Mouse (Mus musculus) forebrain, postnatal 0 days (tissue): ENCODE data around the gene Sertad2. TPM values are rescaled to one million over a fixed set of nuclear protein-coding genes. Genes with fewer than 3 reads are reported as not detected.
A peak's percentile ranks its signal among the peaks of the same experiment; 100 is the strongest.

Experiments used
- ATAC-seq: fragments of 200-750 bp; cut with Nextera tagmentation; 2 replicates; pipeline ENCODE4 v1.8.0; 2017; ENCODE audit warnings: mild to moderate bottlenecking, moderate library complexity
- DNase-seq: peaks from one replicate; pipeline ENCODE4 v3.0.0-alpha.2; 2015
- H3K27ac ChIP-seq: fragments of 300-500 bp; sonication (generic); 2 replicates; pipeline ENCODE4 v1.5.1; 2014; ENCODE audit warnings: low read depth, mild to moderate bottlenecking, antibody characterized with exemption, low read length, moderate library complexity, mixed read lengths
- H3K27me3 ChIP-seq: fragments of 300-500 bp; sonication (generic); 2 replicates; pipeline ENCODE4 v1.6.1; 2014; ENCODE audit warnings: mild to moderate bottlenecking, low read length, mixed read lengths; ENCODE audit not compliant: insufficient read depth
- H3K36me3 ChIP-seq: fragments of 300-500 bp; sonication (generic); 2 replicates; pipeline ENCODE4 v1.6.1; 2014; ENCODE audit warnings: mild to moderate bottlenecking, moderate library complexity; ENCODE audit not compliant: insufficient read depth
- H3K4me1 ChIP-seq: fragments of 300-500 bp; sonication (generic); 2 replicates; pipeline ENCODE4 v1.6.1; 2014; ENCODE audit warnings: antibody characterized with exemption; ENCODE audit not compliant: insufficient read depth
- H3K4me2 ChIP-seq: fragments of 300-500 bp; sonication (generic); 2 replicates; pipeline ENCODE4 v1.6.1; 2014; ENCODE audit warnings: low read depth, mild to moderate bottlenecking, moderate library complexity
- H3K4me3 ChIP-seq: fragments of 300-500 bp; sonication (generic); 2 replicates; pipeline ENCODE4 v1.5.1; 2014; ENCODE audit warnings: low read depth, low read length, mixed read lengths
- H3K9ac ChIP-seq: fragments of 300-500 bp; sonication (generic); 2 replicates; pipeline ENCODE4 v1.6.1; 2014; ENCODE audit warnings: mild to moderate bottlenecking
- H3K9me3 ChIP-seq: fragments of 300-500 bp; sonication (generic); 2 replicates; pipeline ENCODE4 v1.6.1; 2016; ENCODE audit warnings: low read length
- CTCF ChIP-seq: sonication (generic); IDR thresholded peaks from 2 replicates; pipeline ENCODE4 v1.5.1; 2016; ENCODE audit warnings: antibody characterized with exemption, control low read depth, low read depth
- WGBS: fragments of 180-500 bp; shearing (Covaris S2); extraction: QIAGEN DNeasy Blood & Tissue Kit; methylation state at CpG from one replicate; pipeline ENCODE4 v1.1.7; 2014; 5-methylcytosine and 5-hydroxymethylcytosine counted together
- polyA plus RNA-seq: library from polyadenylated mRNA; unstranded; fragments of >200 nt; fragmentation: Nextera tagmentation; extraction: Ambion mirVana; gene quantifications from 2 replicates; pipeline ENCODE4 v1.2.1, GENCODE M21; 2015
- total RNA-seq: library from RNA; depleted of rRNA; stranded (reverse); fragments of >200 nt; gene quantifications from 2 replicates; pipeline ENCODE4 v1.2.3, GENCODE M21; 2014; rRNA removed

Sertad2 gene
- total and polyA plus RNA-seq, 2 experiments from 2014 or later: 14.8 to 38.3 TPM

DNA sequence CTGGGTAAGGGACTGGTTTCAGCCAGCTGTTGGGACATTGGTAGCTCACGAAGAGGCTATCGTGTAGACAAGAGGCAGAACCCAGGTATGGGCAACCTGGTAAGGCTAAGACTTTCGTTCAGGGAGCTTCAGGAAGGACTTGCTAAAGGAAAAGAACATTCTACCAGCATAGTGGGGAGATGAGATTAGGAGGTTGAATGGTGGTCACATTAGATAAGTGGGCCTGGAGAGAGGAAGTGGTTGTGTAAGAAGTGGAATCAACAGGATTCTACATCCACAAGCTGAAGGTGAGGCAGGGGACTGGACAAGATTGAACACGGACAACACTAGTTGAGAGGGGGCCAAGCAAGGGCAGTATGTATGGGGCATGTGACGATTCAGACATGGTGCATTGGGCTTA, 138.6 kb downstream of the Sertad2 start:
- no peak for TF ChIP-seq CTCF
- H3K36me3 ChIP-seq: peaks cover 4% of the 10 kb centered on the region; the same call in 1 of the 2 replicates
- H3K4me3 ChIP-seq: no peak overlapping the region
- 95% methylated on average over 5 of the region's 5 CpGs for WGBS
- no peaks in the 10 kb centered on the region for H3K27me3 ChIP-seq
- no peaks in the 10 kb centered on the region for H3K9me3 ChIP-seq
- no peak overlapping the region for H3K9ac ChIP-seq
- no peak overlapping the region for H3K4me2 ChIP-seq
- H3K27ac ChIP-seq: no peak overlapping the region
- DNase-seq: no peak
- H3K4me1 ChIP-seq: no peaks in the 10 kb centered on the region
- no peak for ATAC-seq

DNA sequence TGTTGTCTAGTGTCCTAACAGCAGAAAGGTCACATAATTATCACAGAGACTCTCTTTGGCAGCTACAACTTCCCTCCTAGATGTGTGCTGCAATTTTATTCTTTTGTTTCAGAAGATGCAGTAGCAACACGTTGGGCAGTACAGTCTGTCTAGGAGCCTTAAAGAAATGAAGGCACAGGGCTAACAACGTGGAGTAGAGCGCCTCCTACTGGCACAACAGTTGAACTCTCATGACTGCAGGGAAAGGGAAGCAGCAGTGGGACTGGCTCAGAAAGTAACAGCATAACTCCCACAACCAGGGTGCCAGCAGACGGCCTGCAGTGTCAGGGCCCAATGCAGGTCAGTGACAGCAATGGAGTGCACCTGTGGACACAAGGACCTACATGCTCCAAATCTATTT, 147.9 kb downstream of the Sertad2 start:
- DNase-seq (peak; percentile 88), ATAC-seq (peak; percentile 93)
- Histone ChIP-seq H3K9me3 (no peaks in the 10 kb centered on the region), H3K27ac (no peak overlapping the region), H3K4me3 (no peak overlapping the region), H3K27me3 (no peaks in the 10 kb centered on the region), H3K4me2 (no peak overlapping the region), H3K36me3 (peaks cover 13% of the 10 kb centered on the region), H3K4me1 (no peaks in the 10 kb centered on the region), H3K9ac (no peak overlapping the region)
- peak; percentile 95 for TF ChIP-seq CTCF
- 1% methylated on average over 4 of the region's 4 CpGs for WGBS

Other genes starting within 250 kb of the Sertad2 start
- 123 and 164 TPM in 2 replicates for gene Slc1a4, start 210.5 kb upstream of the Sertad2 start, total RNA-seq
- 57.4 and 70.1 TPM in 2 replicates for gene Slc1a4, start 210.5 kb upstream of the Sertad2 start, polyA plus RNA-seq
- gene Aftph, start 198.3 kb downstream of the Sertad2 start, total RNA-seq: 52.9 and 73.9 TPM in 2 replicates
- 17.3 and 24.2 TPM in 2 replicates for gene Aftph, start 198.3 kb downstream of the Sertad2 start, polyA plus RNA-seq